Mouse (Mus musculus) heart, adult 2 months (tissue): ENCODE measurements around the gene Cep135.

Source experiments
- CTCF ChIP-seq: fragments of 200-600 bp; IDR thresholded peaks from 2 replicates; pipeline ENCODE4 v1.8.1; 2022; ENCODE audit warnings: antibody characterized with exemption, mild to moderate bottlenecking, moderate library complexity
- EP300 ChIP-seq: fragments of 200-500 bp; IDR thresholded peaks from 2 replicates; pipeline ENCODE4 v1.6.1; 2011; ENCODE audit warnings: low read depth, low read length, control low read depth; ENCODE audit not compliant: insufficient read depth
- POLR2A ChIP-seq: fragments of 200-500 bp; IDR thresholded peaks from 2 replicates; pipeline ENCODE4 v1.6.1; 2011; ENCODE audit warnings: mild to moderate bottlenecking, low read depth, low read length, control low read depth; ENCODE audit not compliant: insufficient read depth

GRCm38 (mm10) chr5:76635592-76635991 is 47.1 kb downstream of the Cep135 start:
- TF ChIP-seq EP300 (no peak), POLR2A (no peak), CTCF (no peak)
